ENCODE assay signal across 8 mouse cellular contexts in genomic region chr2:28418034-28418433, GRCm38 (mm10). TPM values are rescaled to one million over a fixed set of nuclear protein-coding genes. Genes with fewer than 3 reads are reported as not detected.
DNase-seq lines count a peak whose midpoint lies in the region; ATAC-seq and TF ChIP-seq lines count a peak whose summit lies in the region.

No protein-coding gene starts in this region.

- 0 out of 2 replicates have a peak, but pooled peaks have one; percentile 23 for ATAC-seq in embryonic facial prominence, embryonic 14.5 days (ENCODE audit: low read depth)
- no peak for ATAC-seq in liver, embryonic 14.5 days (ENCODE audit: insufficient read depth)
- ATAC-seq in neutrophil, adult 5-6 weeks (ENCODE audit: extremely low read depth, insufficient number of reproducible peaks, low FRiP score, poor library complexity, severe bottlenecking) = peak; percentile 27; the same call in 1 of the 2 replicates

- TF ChIP-seq CTCF in bone marrow, adult 2 months (IDR thresholded peaks at IDR 0.05; ENCODE audit: control insufficient read depth, insufficient read depth, low read length) = peak; percentile 89
- peak; percentile 90 for TF ChIP-seq CTCF in liver, embryonic 14.5 days (IDR thresholded peaks at IDR 0.05; ENCODE audit: low read depth)

- H3K4me3 ChIP-seq in bone marrow, adult 2 months (replicated peaks; ENCODE audit: control insufficient read depth, low read depth, low read length) = no peak overlapping the region
- no peak overlapping the region for H3K4me3 ChIP-seq in embryonic facial prominence, embryonic 14.5 days (ENCODE audit: low read depth, low read length)
- no peak overlapping the region for H3K4me3 ChIP-seq in heart, embryonic 10.5 days
- H3K4me3 ChIP-seq in liver, embryonic 14.5 days (ENCODE audit: insufficient read depth in 1 of 2, low read depth in 2 of 2, low read length in 2 of 2) = no peak overlapping the region

- no peak for TF ChIP-seq EP300 in liver, embryonic 14.5 days (IDR thresholded peaks at IDR 0.05; ENCODE audit: low read depth)

- DNase-seq in CD4-positive helper T cell, adult 2 months (ENCODE audit: low read depth, low spot score) = peak; percentile 60
- peak; percentile 92 for DNase-seq in embryonic facial prominence, embryonic 14.5 days (ENCODE audit: low spot score)
- DNase-seq in heart, embryonic 10.5 days (ENCODE audit: low spot score) = peak; percentile 91
- peak; percentile 88 for DNase-seq in kidney, postnatal 14 days
- DNase-seq in liver, embryonic 14.5 days (ENCODE audit: low read depth in 3 of 3, low spot score in 3 of 3) = peak; percentile 41 to 44 (median 43)
- peak; percentile 75 for DNase-seq in testis, postnatal 14 days (ENCODE audit: low spot score)

- no peaks in the 10 kb centered on the region for H3K36me3 ChIP-seq in embryonic facial prominence, embryonic 14.5 days (ENCODE audit: control insufficient read depth, insufficient read depth, low read length)
- no peaks in the 10 kb centered on the region for H3K36me3 ChIP-seq in heart, embryonic 10.5 days
- H3K36me3 ChIP-seq in liver, embryonic 14.5 days (replicated peaks; ENCODE audit: control insufficient read depth, insufficient read depth, low read depth) = no peaks in the 10 kb centered on the region

- no peaks in the 10 kb centered on the region for H3K27me3 ChIP-seq in embryonic facial prominence, embryonic 14.5 days (replicated peaks; ENCODE audit: control insufficient read depth, insufficient read depth, low read length)
- H3K27me3 ChIP-seq in heart, embryonic 10.5 days (ENCODE audit: insufficient read depth, poor library complexity, severe bottlenecking) = peaks cover 14% of the 10 kb centered on the region; the same call in 1 of the 2 replicates
- H3K27me3 ChIP-seq in liver, embryonic 14.5 days (ENCODE audit: control insufficient read depth, insufficient read depth, low read length) = no peaks in the 10 kb centered on the region

- no peaks in the 10 kb centered on the region for H3K4me1 ChIP-seq in bone marrow, adult 2 months (ENCODE audit: control insufficient read depth, insufficient read depth, low read length)
- peaks cover 18% of the 10 kb centered on the region for H3K4me1 ChIP-seq in embryonic facial prominence, embryonic 14.5 days (ENCODE audit: control insufficient read depth, insufficient read depth, low read length)
- peaks cover 15% of the 10 kb centered on the region for H3K4me1 ChIP-seq in heart, embryonic 10.5 days
- peaks cover 0 to 2% of the 10 kb centered on the region in 2 experiments; a peak in 1 of 4 replicates for H3K4me1 ChIP-seq in liver, embryonic 14.5 days (replicated peaks; ENCODE audit: control insufficient read depth in 2 of 2, insufficient read depth in 2 of 2, low read length in 1 of 2)

- no peak overlapping the region for H3K27ac ChIP-seq in bone marrow, adult 2 months (ENCODE audit: control insufficient read depth, insufficient read depth, low read depth, low read length, poor library complexity)
- H3K27ac ChIP-seq in embryonic facial prominence, embryonic 14.5 days (replicated peaks; ENCODE audit: low read depth, low read length) = no peak overlapping the region
- H3K27ac ChIP-seq in heart, embryonic 10.5 days = no peak overlapping the region
- no peak overlapping the region for H3K27ac ChIP-seq in liver, embryonic 14.5 days

- WGBS in bone marrow, adult 2 months = 32% methylated on average over 2 of the region's 2 CpGs
- WGBS in embryonic facial prominence, embryonic 14.5 days = 39% methylated on average over 2 of the region's 2 CpGs
- WGBS in heart, embryonic 10.5 days = 41% methylated on average over 2 of the region's 2 CpGs
- 37% methylated on average over 2 of the region's 2 CpGs for WGBS in liver, embryonic 14.5 days (ENCODE audit: insufficient replicate concordance)

- no peak overlapping the region for H3K4me2 ChIP-seq in embryonic facial prominence, embryonic 14.5 days (ENCODE audit: low read depth, low read length)
- no peak overlapping the region for H3K4me2 ChIP-seq in liver, embryonic 14.5 days (ENCODE audit: low read depth)

- no peak for TF ChIP-seq POLR2A in bone marrow, adult 2 months (IDR thresholded peaks at IDR 0.05; ENCODE audit: borderline replicate concordance, control insufficient read depth, low read depth, low read length)

- no peak overlapping the region for H3K9ac ChIP-seq in embryonic facial prominence, embryonic 14.5 days (ENCODE audit: low read depth, low read length)
- H3K9ac ChIP-seq in liver, embryonic 14.5 days (replicated peaks) = no peak overlapping the region

- no peaks in the 10 kb centered on the region for H3K9me3 ChIP-seq in embryonic facial prominence, embryonic 14.5 days (ENCODE audit: control insufficient read depth, low read length)
- no peaks in the 10 kb centered on the region for H3K9me3 ChIP-seq in heart, embryonic 10.5 days
- no peaks in the 10 kb centered on the region for H3K9me3 ChIP-seq in liver, embryonic 14.5 days (ENCODE audit: control insufficient read depth, low read length)

RNA-seq across cellular contexts. Expression of gene Ppp1r26, which starts 28.6 kb away (rescaled TPM):
- 0.29 and 0.45 TPM in 2 replicates for polyA plus RNA-seq in bone marrow, adult 2 months (2011; ENCODE audit: insufficient read depth, insufficient read length, low replicate concordance, missing spikeins)
- polyA plus RNA-seq in embryonic facial prominence, embryonic 14.5 days (2014; fragmentation: Nextera tagmentation; extraction: Ambion mirVana) = 3.8 and 4.9 TPM in 2 replicates
- polyA plus RNA-seq in heart, embryonic 10.5 days (2016; fragmentation: Nextera tagmentation; extraction: Ambion mirVana) = 3.6 and 3.7 TPM in 2 replicates
- 0.15 and 0.19 TPM in 2 replicates for polyA plus RNA-seq in liver, embryonic 14.5 days (2012; rRNA removed)
- polyA plus RNA-seq in liver, embryonic 14.5 days (2014; fragmentation: Nextera tagmentation; extraction: Ambion mirVana) = 0.04 and 0.11 TPM in 2 replicates
- total RNA-seq in neutrophil, adult 5-6 weeks (2017) = not detected in 2 replicates

RNA-seq across cellular contexts. Expression of gene 1700007K13Rik, which starts 48.1 kb away (rescaled TPM):
- polyA plus RNA-seq in bone marrow, adult 2 months (2011; ENCODE audit: insufficient read depth, insufficient read length, low replicate concordance, missing spikeins) = 6.8 TPM in 1 of 2 replicates, not detected in the other
- polyA plus RNA-seq in embryonic facial prominence, embryonic 14.5 days (2014; fragmentation: Nextera tagmentation; extraction: Ambion mirVana) = 1.7 and 5.9 TPM in 2 replicates
- 0.54 and 0.72 TPM in 2 replicates for polyA plus RNA-seq in heart, embryonic 10.5 days (2016; fragmentation: Nextera tagmentation; extraction: Ambion mirVana)
- not detected in 2 replicates for polyA plus RNA-seq in liver, embryonic 14.5 days (2012; rRNA removed)
- 0.24 TPM in 1 of 2 replicates, not detected in the other for polyA plus RNA-seq in liver, embryonic 14.5 days (2014; fragmentation: Nextera tagmentation; extraction: Ambion mirVana)
- total RNA-seq in neutrophil, adult 5-6 weeks (2017) = not detected in 2 replicates

RNA-seq across cellular contexts. Expression of gene Mrps2, which starts 49.8 kb away (rescaled TPM):
- 8.8 and 13.7 TPM in 2 replicates for polyA plus RNA-seq in bone marrow, adult 2 months (2011; ENCODE audit: insufficient read depth, insufficient read length, low replicate concordance, missing spikeins)
- polyA plus RNA-seq in embryonic facial prominence, embryonic 14.5 days (2014; fragmentation: Nextera tagmentation; extraction: Ambion mirVana) = 50.5 and 55.5 TPM in 2 replicates
- polyA plus RNA-seq in heart, embryonic 10.5 days (2016; fragmentation: Nextera tagmentation; extraction: Ambion mirVana) = 60.7 and 67.7 TPM in 2 replicates
- 19.8 and 20.2 TPM in 2 replicates for polyA plus RNA-seq in liver, embryonic 14.5 days (2012; rRNA removed)
- 21.4 and 24.6 TPM in 2 replicates for polyA plus RNA-seq in liver, embryonic 14.5 days (2014; fragmentation: Nextera tagmentation; extraction: Ambion mirVana)
- 6.8 and 10.7 TPM in 2 replicates for total RNA-seq in neutrophil, adult 5-6 weeks (2017)
